Mouse (Mus musculus): ENCODE results near the gene Fundc1. TPM values are rescaled to one million over a fixed set of nuclear protein-coding genes. Genes with fewer than 3 reads are reported as not detected.

Fundc1 gene
- polyA plus RNA-seq, 1 experiment from 2014 or later, result 80.6 TPM

DNA sequence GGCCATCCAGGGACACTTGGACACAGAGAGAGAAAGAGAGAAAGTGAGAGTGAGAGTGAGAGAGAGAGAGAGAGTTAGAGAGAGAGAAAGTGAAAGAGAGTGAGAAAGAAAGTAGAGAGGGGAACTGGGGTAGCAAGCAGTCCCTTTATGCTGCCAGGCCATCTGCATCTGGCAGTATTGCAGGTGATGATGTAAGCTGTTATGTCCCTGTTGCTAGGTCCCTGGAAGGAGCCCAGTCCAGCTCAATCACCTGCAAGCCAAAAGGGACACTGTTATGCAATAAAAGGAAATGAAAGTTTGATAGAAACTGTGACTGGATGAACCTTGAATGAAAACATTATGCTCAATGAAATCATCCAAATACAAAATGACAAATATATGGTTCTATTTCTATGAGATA lies 52.0 kb downstream of the Fundc1 start:
- no peaks in the 10 kb centered on the region for H3K27me3 ChIP-seq (replicated peaks; ENCODE audit: control insufficient read depth, insufficient read depth, low read length)
- H3K4me3 ChIP-seq (ENCODE audit: low read depth, low read length), result no peak overlapping the region
- no peak overlapping the region for H3K27ac ChIP-seq (ENCODE audit: low read depth, low read length)
- no peaks in the 10 kb centered on the region for H3K36me3 ChIP-seq (ENCODE audit: control insufficient read depth, insufficient read depth, low read length)
- no peak overlapping the region for H3K9ac ChIP-seq (ENCODE audit: low read length)
- no peak for DNase-seq (ENCODE audit: low spot score)
- H3K4me1 ChIP-seq (ENCODE audit: control insufficient read depth, insufficient read depth, low read length), result no peaks in the 10 kb centered on the region; the same call in 1 of the 2 replicates
- ATAC-seq, result peak; percentile 54; the same call in 1 of the 2 replicates
- no peak overlapping the region for H3K4me2 ChIP-seq (ENCODE audit: low read length)
- no peaks in the 10 kb centered on the region for H3K9me3 ChIP-seq (replicated peaks; ENCODE audit: control insufficient read depth, low read length)

- no peak overlapping the region for H3K4me2 ChIP-seq (ENCODE audit: low read length)
- H3K27me3 ChIP-seq (replicated peaks; ENCODE audit: control insufficient read depth, insufficient read depth, low read length), result no peaks in the 10 kb centered on the region
- no peaks in the 10 kb centered on the region for H3K4me1 ChIP-seq (ENCODE audit: control insufficient read depth, insufficient read depth, low read length)
- no peaks in the 10 kb centered on the region for H3K36me3 ChIP-seq (ENCODE audit: control insufficient read depth, insufficient read depth, low read length)
- DNase-seq (ENCODE audit: low spot score) (no peak), ATAC-seq (no peak)
- H3K9ac ChIP-seq (ENCODE audit: low read length), result no peak overlapping the region
- no peaks in the 10 kb centered on the region for H3K9me3 ChIP-seq (replicated peaks; ENCODE audit: control insufficient read depth, low read length)
- no peak overlapping the region for H3K27ac ChIP-seq (ENCODE audit: low read depth, low read length)
- 63% methylated on average over 3 of the region's 3 CpGs for WGBS
- no peak overlapping the region for H3K4me3 ChIP-seq (ENCODE audit: low read depth, low read length)
Measured at GRCm38 (mm10) chrX:17514012-17514411, 58.1 kb downstream of the Fundc1 start.

- DNase-seq (ENCODE audit: low spot score) (no peak), ATAC-seq (no peak)
- no peaks in the 10 kb centered on the region for H3K4me1 ChIP-seq (ENCODE audit: control insufficient read depth, insufficient read depth, low read length)
- H3K36me3 ChIP-seq (ENCODE audit: control insufficient read depth, insufficient read depth, low read length), result no peaks in the 10 kb centered on the region
- H3K27ac ChIP-seq (ENCODE audit: low read depth, low read length), result no peak overlapping the region
- 69% methylated on average over 3 of the region's 3 CpGs for WGBS
- H3K4me3 ChIP-seq (ENCODE audit: low read depth, low read length), result no peak overlapping the region
- H3K9me3 ChIP-seq (replicated peaks; ENCODE audit: control insufficient read depth, low read length), result no peaks in the 10 kb centered on the region
- H3K27me3 ChIP-seq (replicated peaks; ENCODE audit: control insufficient read depth, insufficient read depth, low read length), result no peaks in the 10 kb centered on the region
- no peak overlapping the region for H3K4me2 ChIP-seq (ENCODE audit: low read length)
- H3K9ac ChIP-seq (ENCODE audit: low read length), result no peak overlapping the region
Measured at GRCm38 (mm10) chrX:17512021-17512602, 60.0 kb downstream of the Fundc1 start.

Measured in forebrain, embryonic 14.5 days (tissue).